Mouse (Mus musculus): ENCODE data around the gene Klf13. TPM values are rescaled to one million over a fixed set of nuclear protein-coding genes. Genes with fewer than 3 reads are reported as not detected.

Gene Klf13
- total RNA-seq, 2 experiments from 2014 or later = 129 to 136 TPM

Other genes starting within 250 kb of the Klf13 start
- gene E030018B13Rik, start 22.1 kb downstream of the Klf13 start, total RNA-seq (2021) = not detected
- gene Trpm1, start 214.9 kb upstream of the Klf13 start, total RNA-seq (2021) = under 1 TPM; 0.11 TPM